In genomic region chr8:90670471-90671057, GRCm38 (mm10) we compare ENCODE assay signal across 8 mouse cellular contexts.
DNase-seq lines count a peak whose midpoint lies in the region; ATAC-seq and TF ChIP-seq lines count a peak whose summit lies in the region.
"Had no signal": no experiment of that assay in that cellular context is flagged by ENCODE, and none has a peak within 500 bp of the region (broad histone marks: within the 10 kb centered on the region; RNA-seq: fewer than 3 reads in every experiment).

No protein-coding gene starts in this region.

- DNase-seq in lung, adult 2 months, result no peak
- DNase-seq in limb, embryonic 14.5 days (ENCODE audit: low spot score), result peak; percentile 61
- no peak for DNase-seq in frontal cortex, postnatal 10 days (ENCODE audit: low spot score in 2 of 2)
- no peak for DNase-seq in frontal cortex, postnatal 25 days (ENCODE audit: low spot score in 2 of 2)
- DNase-seq in layer of hippocampus, postnatal 10 days (ENCODE audit: low spot score in 2 of 2), result no peak

- no peak for TF ChIP-seq POLR2A in lung, adult 2 months (IDR thresholded peaks at IDR 0.05; ENCODE audit: borderline replicate concordance, extremely low read depth, low read depth, low read length)
- no peak for TF ChIP-seq POLR2A in limb, embryonic 14.5 days (IDR thresholded peaks at IDR 0.05; ENCODE audit: borderline replicate concordance, extremely low read depth, insufficient read depth, insufficient read length)

- H3K27me3 ChIP-seq in lung, embryonic 16.5 days (ENCODE audit: control insufficient read depth, insufficient read depth, low read depth, low read length), result no peaks in the 10 kb centered on the region
- peaks cover 4% of the 10 kb centered on the region; the same call in 1 of the 2 replicates for H3K27me3 ChIP-seq in forebrain, embryonic 12.5 days
- no peaks in the 10 kb centered on the region for H3K27me3 ChIP-seq in limb, embryonic 14.5 days (ENCODE audit: control insufficient read depth, insufficient read depth, low read length)

- H3K27ac ChIP-seq in lung, embryonic 16.5 days (ENCODE audit: low read length), result no peak overlapping the region
- H3K27ac ChIP-seq in forebrain, embryonic 12.5 days, result peak overlapping the region; percentile 65
- H3K27ac ChIP-seq in limb, embryonic 14.5 days (replicated peaks; ENCODE audit: low read depth, low read length), result no peak overlapping the region
- H3K27ac ChIP-seq: liver, embryonic 14.5 days had no signal

- H3K36me3 ChIP-seq in lung, embryonic 16.5 days (ENCODE audit: control insufficient read depth, insufficient read depth, low read length), result no peaks in the 10 kb centered on the region
- H3K36me3 ChIP-seq in forebrain, embryonic 12.5 days (replicated peaks), result no peaks in the 10 kb centered on the region
- no peaks in the 10 kb centered on the region for H3K36me3 ChIP-seq in limb, embryonic 14.5 days (ENCODE audit: control insufficient read depth, insufficient read depth, low read length)

- ATAC-seq in lung, embryonic 16.5 days (ENCODE audit: low read depth), result no peak
- ATAC-seq in forebrain, embryonic 12.5 days (ENCODE audit: low FRiP score), result peak; percentile 72
- ATAC-seq in limb, embryonic 14.5 days (ENCODE audit: low FRiP score, low read depth), result no peak

- TF ChIP-seq CTCF in lung, adult 2 months (IDR thresholded peaks at IDR 0.05; ENCODE audit: insufficient read depth, low read length), result no peak

- WGBS in lung, embryonic 16.5 days, result 2% methylated on average over 14 of the region's 14 CpGs
- WGBS in lung, adult 2 months, result 11% methylated on average over 14 of the region's 14 CpGs
- 0% methylated on average over 14 of the region's 14 CpGs for WGBS in forebrain, embryonic 12.5 days
- WGBS in limb, embryonic 14.5 days, result 3% methylated on average over 14 of the region's 14 CpGs

- H3K9ac ChIP-seq in lung, embryonic 16.5 days (ENCODE audit: low read length), result peak overlapping the region; percentile 52
- 0 out of 2 replicates have a peak overlapping the region, but pooled peaks have one; percentile 25 for H3K9ac ChIP-seq in forebrain, embryonic 12.5 days
- H3K9ac ChIP-seq in limb, embryonic 14.5 days (ENCODE audit: low read depth, low read length, severe bottlenecking), result peak overlapping the region; percentile 31
- H3K9ac ChIP-seq: liver, embryonic 14.5 days had no signal

- H3K4me2 ChIP-seq in lung, embryonic 16.5 days (ENCODE audit: low read depth, low read length), result peak overlapping the region; percentile 57
- H3K4me2 ChIP-seq in forebrain, embryonic 12.5 days, result peak overlapping the region; percentile 54
- peak overlapping the region; percentile 61 for H3K4me2 ChIP-seq in limb, embryonic 14.5 days (replicated peaks; ENCODE audit: low read depth, low read length, severe bottlenecking)

- H3K4me1 ChIP-seq in lung, embryonic 16.5 days (replicated peaks; ENCODE audit: control insufficient read depth, insufficient read depth, low read length), result no peaks in the 10 kb centered on the region
- no peaks in the 10 kb centered on the region for H3K4me1 ChIP-seq in lung, adult 2 months (ENCODE audit: control insufficient read depth, insufficient read depth, low read length)
- peaks cover 22% of the 10 kb centered on the region for H3K4me1 ChIP-seq in forebrain, embryonic 12.5 days
- H3K4me1 ChIP-seq in limb, embryonic 14.5 days (ENCODE audit: control insufficient read depth, insufficient read depth, low read length), result peaks cover 3% of the 10 kb centered on the region; the same call in 1 of the 2 replicates

- H3K9me3 ChIP-seq in lung, embryonic 16.5 days (ENCODE audit: control insufficient read depth, low read length), result no peaks in the 10 kb centered on the region
- H3K9me3 ChIP-seq in forebrain, embryonic 12.5 days, result 0 out of 2 replicates have a peak, but pooled peaks cover 5% of the 10 kb centered on the region
- H3K9me3 ChIP-seq in limb, embryonic 14.5 days (ENCODE audit: control insufficient read depth, low read length), result no peaks in the 10 kb centered on the region

- peak overlapping the region; percentile 37 for H3K4me3 ChIP-seq in lung, embryonic 16.5 days (ENCODE audit: low read length)
- H3K4me3 ChIP-seq in lung, adult 2 months (replicated peaks; ENCODE audit: extremely low read depth, low read depth, low read length), result no peak overlapping the region
- peak overlapping the region; percentile 26 for H3K4me3 ChIP-seq in forebrain, embryonic 12.5 days (replicated peaks)
- H3K4me3 ChIP-seq in limb, embryonic 14.5 days (replicated peaks; ENCODE audit: low read length), result peak overlapping the region; percentile 27
